39 mouse cellular contexts compared by ENCODE assay signal in genomic region chr7:24897959-24898358, GRCm38 (mm10). TPM values are rescaled to one million over a fixed set of nuclear protein-coding genes. Genes with fewer than 3 reads are reported as not detected.
"Had no signal": no experiment of that assay in that cellular context is flagged by ENCODE, and none has a peak within 500 bp of the region (broad histone marks: within the 10 kb centered on the region; RNA-seq: fewer than 3 reads in every experiment).

No protein-coding gene starts in this region.

- H3K27ac ChIP-seq: gastrocnemius, adult 2 months; heart, adult 2 months; heart, embryonic 13.5 days; heart, embryonic 15.5 days; hindbrain, embryonic 13.5 days; hindbrain, embryonic 15.5 days; hindbrain, postnatal 0 days; kidney, embryonic 15.5 days; kidney, postnatal 0 days; left cerebral cortex, adult 2 months; limb, embryonic 12.5 days; liver, embryonic 12.5 days had no signal

- H3K4me2 ChIP-seq: heart, embryonic 11.5 days; heart, embryonic 13.5 days; heart, embryonic 15.5 days; hindbrain, embryonic 13.5 days; hindbrain, embryonic 15.5 days; kidney, embryonic 15.5 days; limb, embryonic 12.5 days; liver, embryonic 12.5 days had no signal

- H3K4me3 ChIP-seq: gastrocnemius, adult 2 months; heart, adult 2 months; heart, embryonic 13.5 days; heart, embryonic 15.5 days; hindbrain, embryonic 13.5 days; hindbrain, embryonic 15.5 days; kidney, embryonic 15.5 days; left cerebral cortex, adult 2 months; limb, embryonic 10.5 days; limb, embryonic 12.5 days; liver, embryonic 12.5 days had no signal

- H3K9me3 ChIP-seq: heart, embryonic 13.5 days; heart, embryonic 15.5 days; hindbrain, embryonic 13.5 days; hindbrain, embryonic 15.5 days; kidney, embryonic 15.5 days; limb, embryonic 10.5 days; limb, embryonic 12.5 days; liver, embryonic 12.5 days had no signal

- H3K9ac ChIP-seq: heart, embryonic 13.5 days; heart, embryonic 15.5 days; hindbrain, embryonic 13.5 days; hindbrain, embryonic 15.5 days; limb, embryonic 12.5 days; liver, embryonic 12.5 days had no signal

- H3K36me3 ChIP-seq: heart, embryonic 13.5 days; heart, embryonic 15.5 days; hindbrain, embryonic 13.5 days; hindbrain, embryonic 15.5 days; kidney, embryonic 15.5 days; limb, embryonic 10.5 days; limb, embryonic 12.5 days; liver, embryonic 12.5 days had no signal

- H3K27me3 ChIP-seq: heart, embryonic 13.5 days; heart, embryonic 15.5 days; hindbrain, embryonic 13.5 days; hindbrain, embryonic 15.5 days; kidney, embryonic 15.5 days; limb, embryonic 12.5 days; liver, embryonic 12.5 days had no signal

- DNase-seq: gastrocnemius, adult 2 months; gastrocnemius, postnatal 10 days; gastrocnemius, postnatal 25 days; heart, postnatal 14 days; heart, postnatal 36 days; kidney, adult 11 months; kidney, adult 2 months; kidney, adult 9 months; kidney, postnatal 14 days; kidney, postnatal 36 days; liver had no signal

RNA-seq across cellular contexts. Expression of gene Cd79a, which starts 0.8 kb away (rescaled TPM):
- total RNA-seq: gastrocnemius, adult 2 months; granulocyte monocyte progenitor cell, adult 5-6 weeks; hematopoietic stem cell, adult 5-6 weeks; layer of hippocampus, postnatal 10 days had no signal
- polyA plus RNA-seq: liver, embryonic 12.5 days had no signal

RNA-seq across cellular contexts. Expression of gene Dmrtc2, which starts 28.1 kb away (rescaled TPM):
- total RNA-seq: gastrocnemius, adult 2 months; gastrocnemius, postnatal 10 days; gastrocnemius, postnatal 25 days; gastrocnemius, postnatal 4 days; granulocyte monocyte progenitor cell, adult 5-6 weeks; heart, adult 2 months; heart, postnatal 14 days; heart, postnatal 36 days; hematopoietic stem cell, adult 5-6 weeks; hindbrain, postnatal 0 days; layer of hippocampus, adult 18-20 months; layer of hippocampus, postnatal 25 days; left cerebral cortex, adult 2 months; left cerebral cortex, postnatal 14 days; left cerebral cortex, postnatal 36 days had no signal
- polyA plus RNA-seq: frontal cortex, adult 2 months; heart, adult 2 months; heart, embryonic 11.5 days; heart, embryonic 15.5 days; heart, postnatal 0 days; intestine, embryonic 14.5 days; intestine, embryonic 16.5 days; kidney, adult 2 months; kidney, embryonic 15.5 days; large intestine, adult 2 months; limb, embryonic 10.5 days; limb, embryonic 12.5 days; liver, embryonic 12.5 days had no signal

RNA-seq across cellular contexts. Expression of gene Lypd4, which starts 28.2 kb away (rescaled TPM):
- total RNA-seq: gastrocnemius, adult 2 months; gastrocnemius, postnatal 10 days; gastrocnemius, postnatal 25 days; gastrocnemius, postnatal 4 days; granulocyte monocyte progenitor cell, adult 5-6 weeks; heart, adult 2 months; heart, postnatal 14 days; heart, postnatal 36 days; hematopoietic stem cell, adult 5-6 weeks; hindbrain, postnatal 0 days; layer of hippocampus, adult 18-20 months; layer of hippocampus, postnatal 10 days; layer of hippocampus, postnatal 25 days; left cerebral cortex, adult 2 months; left cerebral cortex, postnatal 14 days; left cerebral cortex, postnatal 36 days had no signal
- polyA plus RNA-seq: frontal cortex, adult 2 months; heart, embryonic 11.5 days; heart, embryonic 13.5 days; heart, embryonic 15.5 days; heart, postnatal 0 days; hindbrain, embryonic 11.5 days; hindbrain, embryonic 13.5 days; hindbrain, embryonic 15.5 days; hindbrain, postnatal 0 days; intestine, embryonic 14.5 days; intestine, embryonic 16.5 days; kidney, embryonic 15.5 days; kidney, postnatal 0 days; large intestine, adult 2 months; limb, embryonic 10.5 days; limb, embryonic 12.5 days; limb, embryonic 14.5 days; liver, embryonic 12.5 days had no signal
